Mouse (Mus musculus): ENCODE results near the gene Slc16a14. TPM values are rescaled to one million over a fixed set of nuclear protein-coding genes. Genes with fewer than 3 reads are reported as not detected.

Slc16a14 gene
- polyA plus RNA-seq (2012; rRNA removed): 3.0 and 5.0 TPM in 2 replicates

GRCm38 (mm10) chr1:84934503-84935333 is at the start of gene Slc16a14:
TSS of gene Slc16a14 (minus strand) at chr1:84935134.

Other genes with a start within 250 kb of the Slc16a14 start
- gene Dner, start 238.9 kb downstream of the Slc16a14 start, polyA plus RNA-seq (2012; rRNA removed): 15.5 and 18.0 TPM in 2 replicates
- gene Fbxo36, start 95.3 kb downstream of the Slc16a14 start, polyA plus RNA-seq (2012; rRNA removed): 4.4 and 5.6 TPM in 2 replicates
- 123 and 137 TPM in 2 replicates for gene Trip12, start 94.6 kb downstream of the Slc16a14 start, polyA plus RNA-seq (2012; rRNA removed)
- not detected in 2 replicates for gene Gm10553, start 165.0 kb upstream of the Slc16a14 start, polyA plus RNA-seq (2012; rRNA removed)
- 0.04 TPM in 1 of 2 replicates, not detected in the other for gene A530032D15Rik, start 174.7 kb upstream of the Slc16a14 start, polyA plus RNA-seq (2012; rRNA removed)

Data from central nervous system, embryonic 11.5 days (tissue).